Mouse (Mus musculus): ENCODE data around the gene Olfr33.

DNA sequence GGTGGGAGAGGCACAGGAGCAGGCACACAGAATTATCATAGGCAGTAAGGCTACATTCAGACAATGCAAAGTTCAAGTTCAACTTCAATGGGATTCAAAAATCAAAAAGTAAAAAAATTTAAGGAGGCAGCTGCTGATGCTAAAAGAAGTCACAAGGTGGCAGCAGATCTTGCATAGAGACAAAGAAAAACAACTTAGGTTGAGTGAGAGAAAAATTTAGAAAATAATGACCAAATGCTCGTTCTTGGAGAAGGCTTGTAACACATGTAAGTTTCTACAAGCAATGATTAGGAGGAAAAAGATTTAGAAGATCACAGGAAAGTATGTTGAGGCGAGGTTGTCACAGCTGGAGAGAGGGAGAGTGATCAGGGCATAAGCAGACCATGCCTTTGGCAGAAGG lies 53.5 kb downstream of the Olfr33 start:
- TF ChIP-seq CTCF (IDR thresholded peaks at IDR 0.05; ENCODE audit: insufficient read depth, low read depth, low read length) (no peak), POLR2A (IDR thresholded peaks at IDR 0.05; ENCODE audit: insufficient read depth, low read depth, low read length) (no peak)

Data from olfactory bulb, adult 2 months (tissue).